Mouse (Mus musculus): ENCODE measurements at regions not wholly inside any gene's neighbourhood (a gene's known extent, or its start where the extent isn't known, plus 50 kb on each side); places are given as distances from the start of the nearest gene placed in this dataset.

DNA sequence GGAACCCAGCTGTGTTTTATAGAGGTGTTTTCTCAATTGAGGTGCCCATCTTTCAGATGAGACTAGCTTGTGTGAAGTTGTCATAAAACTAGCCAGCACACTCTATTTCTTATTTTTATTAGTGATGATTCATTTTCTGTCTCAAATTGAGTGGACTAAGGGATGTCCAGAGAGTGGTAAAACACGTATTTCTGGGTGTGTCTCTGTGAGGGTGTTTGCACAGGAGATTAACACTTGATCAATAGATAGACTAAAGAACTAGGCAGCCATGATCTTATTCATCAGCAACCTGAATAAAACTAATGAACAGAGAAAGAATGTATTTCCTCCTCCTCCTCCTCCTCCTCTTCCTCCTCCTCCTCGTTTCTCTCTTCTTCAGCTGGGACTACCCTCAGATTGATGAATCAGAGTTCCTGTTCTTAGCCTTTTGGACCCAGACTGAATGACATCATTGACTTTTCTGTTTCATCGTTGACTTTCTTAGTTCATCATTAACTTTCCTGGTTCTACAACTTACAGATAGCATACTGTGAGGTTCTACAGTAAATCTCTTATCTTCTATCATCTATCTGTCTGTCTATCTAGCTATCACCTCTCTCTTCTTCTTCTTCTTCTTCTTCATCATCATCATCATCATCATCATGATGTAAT is 70.0 kb upstream of the Raph1 start:
- no peak for DNase-seq (ENCODE audit: low read depth, low spot score)

DNA sequence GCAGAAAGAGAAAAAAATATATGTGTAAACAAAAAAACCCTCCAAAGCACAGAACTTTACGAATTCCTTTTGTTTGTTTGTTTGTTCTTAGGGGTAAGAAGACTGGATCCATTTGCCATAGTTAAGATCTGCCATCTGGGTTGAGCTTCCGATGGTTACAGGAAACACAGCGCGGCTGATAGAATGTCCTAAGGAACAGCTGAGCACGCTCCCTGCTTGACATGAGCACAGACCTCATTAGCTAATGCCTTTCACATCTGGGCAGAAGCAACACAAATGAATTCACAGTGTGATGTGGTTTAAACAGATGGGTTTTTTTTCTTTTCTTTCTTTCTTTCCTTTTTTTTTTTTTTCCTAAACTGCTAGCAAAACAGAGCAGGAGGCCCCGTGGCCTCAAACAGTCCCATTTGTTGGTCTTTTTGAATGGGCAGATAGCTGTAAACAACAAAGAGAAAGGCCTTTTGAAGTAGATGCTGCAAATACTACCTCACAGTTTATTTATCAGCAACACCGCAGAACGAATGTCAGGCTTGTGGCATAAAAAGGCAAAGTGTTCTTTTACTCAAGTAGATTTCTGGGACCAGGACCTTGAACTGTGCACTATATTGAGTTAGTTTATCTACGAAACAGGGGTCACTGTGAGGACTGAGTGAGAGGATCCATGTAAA is 61.0 kb upstream of the Raph1 start:
- WGBS, result 64% methylated on average over 9 of the region's 9 CpGs
- DNase-seq (ENCODE audit: low read depth, low spot score), result no peak

More for the DNA sequence above, 70.0 kb upstream of the Raph1 start:
- WGBS, result 19% methylated on average over 3 of the region's 3 CpGs

DNA sequence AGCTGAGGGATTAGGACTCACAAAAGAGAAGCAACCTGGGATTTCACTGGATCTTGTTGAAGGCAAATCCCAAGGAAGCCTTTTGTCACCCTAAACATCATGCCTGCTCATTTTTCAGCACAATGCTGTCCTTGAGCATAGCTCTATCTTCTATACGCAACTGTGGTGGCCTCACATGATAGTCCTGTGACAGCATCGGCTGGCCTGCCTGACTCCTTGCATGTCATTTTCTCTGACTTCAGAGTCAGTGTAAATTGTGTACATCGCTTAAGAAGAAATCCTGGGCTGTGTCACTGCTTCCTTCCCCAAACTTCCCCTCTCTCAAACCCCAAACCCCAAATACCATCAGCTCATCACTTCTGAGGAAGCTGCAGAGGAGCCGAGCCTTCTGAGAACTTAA is 60.5 kb upstream of the Raph1 start:
- 76% methylated on average over 4 of the region's 4 CpGs for WGBS
- DNase-seq (ENCODE audit: low read depth, low spot score), result no peak

DNA sequence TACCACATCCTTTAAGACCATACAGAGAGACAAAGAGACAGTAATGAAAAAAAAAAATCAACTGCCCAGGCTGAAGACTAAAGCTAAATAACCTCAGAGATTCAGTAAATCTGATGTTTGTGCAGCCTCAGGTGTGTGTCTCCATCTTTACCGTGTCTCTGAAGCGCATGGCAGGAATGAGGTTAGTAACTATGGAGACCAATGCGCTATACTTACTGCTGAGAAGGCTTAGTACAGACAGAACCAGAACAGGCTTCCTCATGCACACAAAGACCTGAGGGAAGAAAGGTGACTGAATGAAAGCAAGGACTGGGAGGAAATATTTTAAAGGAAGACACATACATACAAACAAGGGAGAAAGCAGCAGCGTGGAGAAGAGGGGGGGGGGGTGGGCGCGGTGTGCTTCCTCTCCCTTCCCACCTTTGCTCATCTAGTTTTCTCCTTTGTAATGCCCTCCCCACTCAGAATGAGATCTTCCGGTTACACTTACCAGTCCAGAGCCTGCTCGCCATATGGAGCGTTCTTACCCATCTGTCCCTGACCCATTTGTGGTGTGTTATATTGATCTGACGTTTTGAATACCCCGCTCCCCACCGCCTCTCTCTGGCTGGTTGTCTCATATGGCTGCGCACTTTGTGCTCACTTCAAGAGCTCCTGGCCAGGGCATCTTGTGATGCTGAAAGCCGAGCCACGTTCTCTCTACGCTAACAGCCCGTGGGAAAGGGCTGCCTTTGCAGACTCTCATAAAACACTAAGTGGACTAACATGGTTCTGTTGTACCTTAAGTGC is 59.0 kb upstream of the Raph1 start:
- WGBS, result 90% methylated on average over 17 of the region's 17 CpGs
- no peak for DNase-seq (ENCODE audit: low read depth, low spot score)

DNA sequence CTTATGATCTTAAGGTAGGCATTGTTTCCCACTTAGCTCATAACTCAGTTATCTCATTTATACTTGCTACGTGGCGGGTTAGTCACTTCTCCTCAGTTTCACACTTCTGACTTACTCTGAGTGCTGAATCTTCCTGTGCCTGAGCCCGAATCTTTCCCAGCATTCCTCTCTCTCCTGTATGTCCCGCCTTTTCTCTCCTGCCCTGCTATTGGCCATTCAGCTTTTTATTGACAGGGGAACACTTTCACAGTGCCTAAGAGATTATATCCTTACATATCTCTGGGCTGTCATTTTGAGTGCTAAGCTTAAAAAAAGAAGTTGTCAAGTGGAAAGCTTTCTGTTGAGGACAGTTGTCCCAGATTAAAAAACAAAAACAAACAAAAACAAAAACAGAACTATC is 57.3 kb upstream of the Raph1 start:
- DNase-seq (ENCODE audit: low read depth, low spot score), result no peak
- WGBS, result 93% methylated on average over 4 of the region's 4 CpGs

DNA sequence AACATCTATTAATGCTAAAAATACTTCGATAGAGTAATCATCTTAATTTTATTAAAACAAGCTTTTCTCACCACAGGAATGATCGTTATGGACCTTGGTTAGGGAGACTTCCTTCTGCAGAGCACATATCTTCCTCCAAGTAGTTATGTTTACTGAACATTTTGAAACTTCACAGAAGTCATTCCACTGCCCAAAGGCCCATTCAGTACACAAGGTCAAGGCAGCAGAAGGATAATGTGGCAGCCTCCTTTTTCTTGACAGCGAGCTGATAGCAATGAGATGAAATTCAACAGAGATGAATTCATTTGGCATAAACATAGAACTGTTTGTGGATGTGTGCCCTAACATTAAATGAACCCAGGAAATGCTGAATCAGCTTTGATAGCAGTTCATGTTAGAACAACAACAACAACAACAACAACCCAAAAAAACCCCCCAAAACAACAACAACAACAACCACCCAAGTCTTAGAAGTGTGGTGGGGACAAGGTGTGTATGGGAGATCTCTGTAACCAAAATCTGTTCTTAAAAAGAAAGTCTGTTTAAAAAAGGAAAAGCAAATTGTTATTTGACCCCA is 56.6 kb upstream of the Raph1 start:
- no peak for DNase-seq (ENCODE audit: low read depth, low spot score)
- 80% methylated on average over 3 of the region's 3 CpGs for WGBS

DNA sequence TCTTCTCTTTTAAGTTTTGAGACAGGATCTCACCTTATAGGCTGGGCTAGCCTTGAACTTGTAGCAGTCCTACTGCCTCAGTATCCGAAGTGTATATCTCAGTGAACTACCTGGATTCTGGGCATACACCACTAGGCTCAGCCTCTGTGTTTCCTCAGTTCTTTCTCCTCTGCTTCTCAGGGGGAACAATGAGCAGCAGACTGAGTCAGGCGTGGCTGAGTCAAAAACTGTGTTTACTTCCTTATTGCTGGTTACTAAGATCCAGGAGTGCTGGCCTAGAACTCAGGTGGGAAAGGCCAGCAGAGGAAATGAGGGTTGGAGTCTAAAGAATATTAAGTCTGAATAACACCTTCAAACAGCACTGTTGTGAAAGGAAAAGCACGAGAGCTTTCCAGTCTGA is 54.9 kb upstream of the Raph1 start:
- no peak for DNase-seq (ENCODE audit: low read depth, low spot score)
- 29% methylated on average over 3 of the region's 3 CpGs for WGBS

DNA sequence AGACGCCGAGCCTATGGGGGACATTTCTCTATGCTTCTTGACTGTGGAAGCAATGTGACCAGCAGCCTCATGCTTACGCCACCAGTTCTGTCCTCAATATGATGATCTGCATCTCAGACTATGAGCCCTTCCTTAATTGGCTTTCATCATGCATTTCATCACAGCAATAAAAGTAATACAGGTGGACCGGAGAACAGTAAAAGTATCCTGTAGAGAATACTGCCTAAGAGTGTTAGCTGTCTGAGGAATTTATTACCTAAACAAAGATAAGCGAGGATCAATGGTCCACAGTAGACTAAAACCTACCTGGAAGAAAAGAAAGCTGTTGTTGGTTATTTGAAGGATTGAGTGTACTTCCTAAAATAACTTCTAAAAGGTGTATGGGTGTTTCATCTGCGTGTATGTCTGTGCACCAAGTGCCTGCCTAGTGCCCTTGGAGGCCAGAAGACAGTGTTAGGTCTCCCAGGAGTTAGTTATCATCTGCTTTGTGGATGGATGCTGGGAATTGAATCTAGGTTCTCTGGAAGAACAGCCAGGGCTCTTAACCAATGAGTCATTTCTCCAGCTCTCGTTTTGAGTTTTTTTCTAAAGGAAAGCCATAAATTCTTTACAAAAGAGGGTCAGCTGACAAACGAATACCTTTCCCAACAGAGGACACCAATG is 54.3 kb upstream of the Raph1 start:
- 43% methylated on average over 8 of the region's 8 CpGs for WGBS
- DNase-seq (ENCODE audit: low read depth, low spot score), result peak; percentile 78

DNA sequence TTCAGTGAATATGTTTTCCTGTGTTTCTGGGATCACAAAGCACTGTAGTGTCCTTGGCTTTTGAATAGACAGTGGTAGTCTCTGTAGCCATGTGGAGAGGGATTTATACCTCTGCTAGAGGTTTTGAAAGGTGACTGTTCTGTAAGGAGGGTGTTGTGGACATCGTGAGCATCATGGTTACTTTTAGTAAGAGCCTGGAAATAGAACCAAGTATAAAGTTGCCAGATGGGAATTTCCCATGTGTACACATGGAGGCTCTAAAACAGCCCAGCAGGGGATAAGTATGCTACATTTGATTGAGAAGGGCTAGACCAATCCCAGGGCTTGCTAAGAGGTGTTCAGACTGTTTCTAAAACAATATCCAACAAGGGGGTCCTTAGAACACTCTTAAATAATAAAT is 51.5 kb upstream of the Raph1 start:
- no peak for DNase-seq (ENCODE audit: low read depth, low spot score)
- WGBS, result 53% methylated on average over 1 of the region's 1 CpGs

DNA sequence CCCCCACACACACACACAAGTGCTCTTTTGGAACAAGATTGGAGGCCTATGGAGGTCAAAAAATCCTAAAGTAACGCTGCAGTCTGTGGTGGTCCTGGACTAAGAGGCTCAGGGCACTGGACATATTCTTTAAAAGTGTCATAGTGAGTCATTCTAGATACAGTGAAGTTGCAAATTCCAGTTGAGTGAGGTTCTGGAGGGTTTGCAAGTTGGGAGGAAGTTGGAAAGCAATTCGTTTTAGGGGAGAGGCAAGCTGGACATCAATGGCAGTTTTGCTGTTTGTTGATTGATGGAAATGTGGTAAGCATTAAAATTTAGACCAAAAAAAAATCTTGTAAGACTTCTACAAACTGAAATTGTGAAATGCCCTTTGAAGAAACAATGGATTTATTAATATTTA is 50.0 kb upstream of the Raph1 start:
- no peak for DNase-seq (ENCODE audit: low read depth, low spot score)
- WGBS, result 81% methylated on average over 2 of the region's 2 CpGs

Measured in large intestine, adult 2 months (tissue).